Mouse (Mus musculus) embryo, embryonic 10 days (tissue): ENCODE results near the gene Frmd5.
A peak's percentile ranks its signal among the peaks of the same experiment; 100 is the strongest.
"Not testable (repeated sequence)": the region's sequence is repeated elsewhere in the genome, so short reads cannot be mapped to it uniquely, and the experiment has no call there.

ENCODE experiments used
- DNase-seq: peaks from one replicate; pipeline ENCODE4 v3.0.0-alpha.2; 2015; ENCODE audit warnings: low spot score

Gene Frmd5

DNA sequence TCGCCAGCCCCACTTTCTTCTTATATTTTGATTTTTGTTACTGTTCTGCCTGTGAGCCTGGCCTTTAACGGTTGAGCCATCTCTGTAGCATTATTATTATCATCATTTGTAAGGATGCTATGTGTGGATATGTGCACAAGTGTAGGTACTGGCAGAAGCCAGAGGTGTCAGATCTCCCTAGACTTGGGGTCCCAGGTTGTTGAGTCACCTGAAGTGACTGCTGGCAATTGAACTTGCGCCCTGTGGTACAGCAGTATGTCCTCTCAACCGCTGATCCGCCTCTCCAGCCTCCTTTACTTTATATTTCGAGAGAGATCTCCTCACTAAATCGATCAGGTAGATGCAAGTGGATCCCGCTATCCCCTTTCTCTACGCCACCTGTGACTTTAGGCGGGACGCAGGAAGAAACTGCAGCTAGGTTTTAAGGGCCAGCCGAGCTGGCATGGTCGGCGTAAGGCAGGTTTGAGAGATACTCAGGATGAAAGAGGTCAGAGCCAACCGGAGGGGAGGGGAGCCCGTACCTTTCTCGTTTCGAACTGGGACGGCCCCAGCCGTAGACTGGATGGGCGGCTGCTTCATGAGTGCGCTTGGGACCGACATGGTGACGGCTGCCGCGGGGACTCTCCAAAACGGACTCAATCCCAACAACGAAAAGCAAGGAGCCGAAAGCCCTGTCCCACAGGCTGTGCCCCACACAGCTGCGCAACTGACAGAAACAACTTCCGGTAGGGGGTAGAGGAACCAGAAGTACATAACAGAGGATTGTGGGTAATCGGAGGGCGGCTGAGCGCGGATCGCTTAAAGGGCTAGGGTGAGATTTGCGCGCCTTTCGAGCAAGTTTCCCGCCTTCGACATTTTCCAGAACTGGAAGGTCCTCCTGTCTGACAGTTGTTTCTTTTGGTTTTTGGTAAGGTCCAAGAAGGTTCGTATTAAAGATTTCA lies 300.7 kb downstream of the Frmd5 start, which contains the start of the genes Mfap1a and Wdr76:
TSS of gene Mfap1a (minus strand) at position 724 of the 941 bp plus-strand sequence.
TSS of gene Wdr76 (plus strand) at position 782 of the 941 bp plus-strand sequence.
- peak; percentile 97 for DNase-seq

GRCm38 (mm10) chr2:121501550-121501949 lies 305.3 kb downstream of the Frmd5 start:
- not testable (repeated sequence) for DNase-seq
